In the genomic region with DNA sequence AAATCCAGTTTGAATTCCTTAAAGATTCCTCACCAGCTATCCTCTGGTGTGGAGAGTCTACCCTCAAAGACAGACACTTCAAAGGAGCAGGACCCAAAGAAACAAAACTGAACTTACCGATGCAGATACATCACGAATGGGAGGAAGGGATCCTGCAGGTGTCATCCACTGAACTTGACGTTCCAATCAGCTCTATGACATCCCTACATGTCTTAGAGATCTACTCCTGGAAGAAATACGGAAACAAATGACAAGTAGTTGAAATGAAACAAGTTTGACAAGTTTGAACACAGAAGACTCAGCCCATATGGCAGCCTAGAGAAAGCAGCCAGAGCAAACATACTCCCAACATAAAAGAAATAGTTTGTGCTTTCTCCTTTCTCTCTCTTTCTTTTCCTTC, we compare ENCODE assay signal across 44 mouse cellular contexts. TPM values are rescaled to one million over a fixed set of nuclear protein-coding genes. Genes with fewer than 3 reads are reported as not detected.
"Had no signal": no experiment of that assay in that cellular context is flagged by ENCODE, and none has a peak within 500 bp of the region (broad histone marks: within the 10 kb centered on the region; RNA-seq: fewer than 3 reads in every experiment).

A gene (minus strand): TSS at position 101 of the 400 bp plus-strand sequence.

- ATAC-seq: liver, embryonic 12.5 days; liver, postnatal 0 days; lung, postnatal 0 days; midbrain, embryonic 13.5 days; midbrain, embryonic 15.5 days; midbrain, embryonic 16.5 days had no signal

- H3K4me3 ChIP-seq: left cerebral cortex, adult 2 months; limb, embryonic 10.5 days; limb, embryonic 12.5 days; limb, embryonic 13.5 days; limb, embryonic 15.5 days; liver, embryonic 12.5 days; liver, embryonic 13.5 days; liver, embryonic 15.5 days; lung, embryonic 15.5 days; megakaryocyte, embryonic 14.5 days; midbrain, embryonic 10.5 days; midbrain, embryonic 12.5 days; midbrain, embryonic 13.5 days; midbrain, embryonic 15.5 days; myocyte had no signal

- H3K27ac ChIP-seq: left cerebral cortex, adult 2 months; limb, embryonic 10.5 days; limb, embryonic 12.5 days; limb, embryonic 13.5 days; limb, embryonic 15.5 days; liver, embryonic 12.5 days; liver, embryonic 13.5 days; liver, embryonic 14.5 days; liver, embryonic 15.5 days; lung, embryonic 15.5 days; macrophage; midbrain, embryonic 10.5 days; midbrain, embryonic 12.5 days; midbrain, embryonic 13.5 days; midbrain, embryonic 15.5 days had no signal

- H3K36me3 ChIP-seq: limb, embryonic 10.5 days; limb, embryonic 12.5 days; limb, embryonic 13.5 days; limb, embryonic 15.5 days; liver, embryonic 12.5 days; liver, embryonic 13.5 days; liver, embryonic 15.5 days; lung, embryonic 15.5 days; midbrain, embryonic 10.5 days; midbrain, embryonic 12.5 days; midbrain, embryonic 13.5 days; midbrain, embryonic 15.5 days had no signal

- H3K4me2 ChIP-seq: limb, embryonic 12.5 days; limb, embryonic 13.5 days; limb, embryonic 15.5 days; liver, embryonic 11.5 days; liver, embryonic 12.5 days; liver, embryonic 13.5 days; liver, embryonic 15.5 days; lung, embryonic 14.5 days; lung, embryonic 15.5 days; midbrain, embryonic 11.5 days; midbrain, embryonic 12.5 days; midbrain, embryonic 13.5 days; midbrain, embryonic 15.5 days had no signal

- H3K9ac ChIP-seq: limb, embryonic 12.5 days; limb, embryonic 13.5 days; limb, embryonic 15.5 days; liver, embryonic 12.5 days; liver, embryonic 13.5 days; liver, embryonic 14.5 days; liver, embryonic 15.5 days; liver, postnatal 0 days; lung, embryonic 14.5 days; lung, embryonic 15.5 days; midbrain, embryonic 12.5 days; midbrain, embryonic 13.5 days; midbrain, embryonic 15.5 days had no signal

- H3K27me3 ChIP-seq: limb, embryonic 12.5 days; limb, embryonic 13.5 days; limb, embryonic 15.5 days; liver, embryonic 12.5 days; liver, embryonic 13.5 days; liver, embryonic 15.5 days; lung, embryonic 15.5 days; megakaryocyte, embryonic 14.5 days; midbrain, embryonic 12.5 days; midbrain, embryonic 13.5 days; midbrain, embryonic 15.5 days had no signal

- H3K9me3 ChIP-seq: limb, embryonic 10.5 days; limb, embryonic 12.5 days; limb, embryonic 13.5 days; limb, embryonic 15.5 days; liver, embryonic 12.5 days; liver, embryonic 15.5 days; lung, embryonic 15.5 days; midbrain, embryonic 10.5 days; midbrain, embryonic 12.5 days; midbrain, embryonic 13.5 days; midbrain, embryonic 15.5 days had no signal

- DNase-seq: left cerebral cortex, postnatal 4 days; liver; liver, embryonic 13.5 days; liver, postnatal 0 days; lung, adult 18-20 months; lung, adult 2 months; lung, embryonic 14.5 days; lung, postnatal 10 days; lung, postnatal 14 days; lung, postnatal 36 days; lung, postnatal 4 days; midbrain, embryonic 14.5 days had no signal

- H3K4me1 ChIP-seq: limb, embryonic 10.5 days; limb, embryonic 12.5 days; limb, embryonic 13.5 days; limb, embryonic 15.5 days; liver, embryonic 12.5 days; liver, embryonic 13.5 days; liver, embryonic 15.5 days; lung, embryonic 15.5 days; megakaryocyte, embryonic 14.5 days; midbrain, embryonic 10.5 days; midbrain, embryonic 12.5 days; midbrain, embryonic 13.5 days; midbrain, embryonic 15.5 days had no signal

RNA-seq across cellular contexts. Expression of the gene that starts here (rescaled TPM):
- total RNA-seq: left cerebral cortex, postnatal 14 days; left cerebral cortex, postnatal 25 days; left cerebral cortex, postnatal 4 days; liver, adult 2 months; megakaryocyte progenitor cell, adult 5-6 weeks; megakaryocyte, adult 5-6 weeks; megakaryocyte-erythroid progenitor cell, adult 5-6 weeks; midbrain, postnatal 0 days; monocyte, adult 5-6 weeks had no signal
- polyA plus RNA-seq: limb, embryonic 10.5 days; limb, embryonic 11.5 days; limb, embryonic 12.5 days; limb, embryonic 13.5 days; limb, embryonic 14.5 days; limb, embryonic 15.5 days; liver, adult 2 months; liver, embryonic 11.5 days; liver, embryonic 12.5 days; liver, embryonic 13.5 days; liver, embryonic 14.5 days; liver, embryonic 15.5 days; liver, embryonic 16.5 days; liver, postnatal 0 days; lung, embryonic 15.5 days; lung, embryonic 16.5 days; lung, postnatal 0 days; macrophage; midbrain, embryonic 10.5 days; midbrain, embryonic 11.5 days; midbrain, embryonic 12.5 days; midbrain, embryonic 13.5 days; midbrain, embryonic 14.5 days; midbrain, embryonic 15.5 days; midbrain, embryonic 16.5 days; midbrain, postnatal 0 days; myocyte had no signal
